Mouse (Mus musculus) stomach, postnatal 0 days (tissue): Measurements from ENCODE around the gene Zbtb22. TPM values are rescaled to one million over a fixed set of nuclear protein-coding genes. Genes with fewer than 3 reads are reported as not detected.

Experiments
- ATAC-seq: fragments of 200-750 bp; cut with Nextera tagmentation; 2 replicates; pipeline ENCODE4 v1.8.0; 2017; ENCODE audit not compliant: low FRiP score, low TSS enrichment
- DNase-seq: peaks from one replicate; pipeline ENCODE4 v3.0.0-alpha.2; 2016; ENCODE audit warnings: low spot score
- H3K27ac ChIP-seq: fragments of 300-500 bp; sonication (generic); replicated peaks from 2 replicates; pipeline ENCODE4 v1.5.1; 2014; ENCODE audit warnings: mild to moderate bottlenecking, control low read depth
- H3K27me3 ChIP-seq: fragments of 300-500 bp; sonication (generic); 2 replicates; pipeline ENCODE4 v1.6.1; 2014; ENCODE audit warnings: low read length; ENCODE audit not compliant: control insufficient read depth, insufficient read depth
- H3K36me3 ChIP-seq: fragments of 300-500 bp; sonication (generic); 2 replicates; pipeline ENCODE4 v1.6.1; 2014; ENCODE audit warnings: low read length, mixed read lengths; ENCODE audit not compliant: control insufficient read depth, insufficient read depth
- H3K4me1 ChIP-seq: fragments of 300-500 bp; sonication (generic); replicated peaks from 2 replicates; pipeline ENCODE4 v1.6.1; 2014; ENCODE audit warnings: antibody characterized with exemption; ENCODE audit not compliant: control insufficient read depth, insufficient read depth
- H3K4me2 ChIP-seq: fragments of 300-500 bp; sonication (generic); replicated peaks from 2 replicates; pipeline ENCODE4 v1.6.1; 2014; ENCODE audit warnings: low read depth, mild to moderate bottlenecking, control low read depth, moderate library complexity
- H3K4me3 ChIP-seq: fragments of 300-500 bp; sonication (generic); 2 replicates; pipeline ENCODE4 v1.5.1; 2014; ENCODE audit warnings: low read depth, low read length, control low read depth
- H3K9ac ChIP-seq: fragments of 300-500 bp; sonication (generic); 2 replicates; pipeline ENCODE4 v1.6.1; 2014; ENCODE audit warnings: mild to moderate bottlenecking, low read length, control low read depth, mixed read lengths
- H3K9me3 ChIP-seq: fragments of 300-500 bp; sonication (generic); 2 replicates; pipeline ENCODE4 v1.6.1; 2016; ENCODE audit warnings: low read length; ENCODE audit not compliant: control insufficient read depth
- CTCF ChIP-seq: IDR thresholded peaks from 2 replicates; pipeline ENCODE4 v1.5.1; 2016; ENCODE audit warnings: antibody characterized with exemption, low read depth, mild to moderate bottlenecking, moderate library complexity
- EP300 ChIP-seq: optimal IDR thresholded peaks from 2 replicates; pipeline ENCODE3; 2016; ENCODE audit warnings: antibody characterized with exemption
- WGBS: fragments of 180-500 bp; shearing (Covaris S2); extraction: QIAGEN DNeasy Blood & Tissue Kit; methylation state at CpG from one replicate; pipeline ENCODE4 v1.1.7; 2014; 5-methylcytosine and 5-hydroxymethylcytosine counted together
- polyA plus RNA-seq: library from polyadenylated mRNA; unstranded; fragments of >200 nt; fragmentation: Nextera tagmentation; extraction: Ambion mirVana; gene quantifications from 2 replicates; pipeline ENCODE4 v1.2.1, GENCODE M21; 2015

The Zbtb22 gene
- polyA plus RNA-seq, 1 experiment from 2014 or later = 10.7 TPM

GRCm38 (mm10) chr17:33929371-33930279, 13.9 kb downstream of the Zbtb22 start, which contains the start of gene Rgl2:
Rgl2 (plus strand) TSS chr17:33929543.
- Histone ChIP-seq H3K4me2 (peak within 1 kb of the TSS; percentile 100), H3K9me3 (no peaks in the 10 kb centered on the region), H3K36me3 (peaks cover 12% of the 10 kb centered on the region), H3K4me3 (peak within 1 kb of the TSS; percentile 84), H3K9ac (peak within 1 kb of the TSS; percentile 82), H3K27me3 (no peaks in the 10 kb centered on the region), H3K4me1 (0 out of 2 replicates have a peak, but pooled peaks cover 3% of the 10 kb centered on the region), H3K27ac (peak within 1 kb of the TSS; percentile 93)
- peak; percentile 87 for ATAC-seq
- DNase-seq = peak; percentile 95
- TF ChIP-seq CTCF (peak; percentile 51), EP300 (peak; percentile 48)
- under 1% methylated on average over 65 of the region's 80 CpGs for WGBS

GRCm38 (mm10) chr17:33930280-33931158, 14.8 kb downstream of the Zbtb22 start:
- ATAC-seq (0 out of 2 replicates have a peak, but pooled peaks have one; percentile 15), DNase-seq (peak; percentile 60)
- Histone ChIP-seq H3K4me1 (0 out of 2 replicates have a peak, but pooled peaks cover 3% of the 10 kb centered on the region), H3K27me3 (no peaks in the 10 kb centered on the region), H3K36me3 (peaks cover 8% of the 10 kb centered on the region), H3K4me2 (peak overlapping the region; percentile 100), H3K4me3 (peak overlapping the region; percentile 84), H3K9ac (peak overlapping the region; percentile 82), H3K9me3 (no peaks in the 10 kb centered on the region), H3K27ac (peak overlapping the region; percentile 93)
- WGBS = 0% methylated on average over 40 of the region's 45 CpGs
- no peak for TF ChIP-seq EP300
- peak; percentile 20 for TF ChIP-seq CTCF

- peaks cover 5% of the 10 kb centered on the region; the same call in 1 of the 2 replicates for H3K36me3 ChIP-seq
- 41% methylated on average over 18 of the region's 18 CpGs for WGBS
- no peaks in the 10 kb centered on the region for H3K9me3 ChIP-seq
- peak overlapping the region; percentile 100 for H3K4me2 ChIP-seq
- H3K9ac ChIP-seq = peak overlapping the region; percentile 82
- DNase-seq = no peak
- no peaks in the 10 kb centered on the region for H3K27me3 ChIP-seq
- H3K4me1 ChIP-seq = 0 out of 2 replicates have a peak, but pooled peaks cover 3% of the 10 kb centered on the region
- H3K27ac ChIP-seq = peak overlapping the region; percentile 93; the same call in 1 of the 2 replicates
- TF ChIP-seq CTCF (no peak), EP300 (no peak)
- H3K4me3 ChIP-seq = peak overlapping the region; percentile 84
- no peak for ATAC-seq
Observed at GRCm38 (mm10) chr17:33931159-33931866, 15.6 kb downstream of the Zbtb22 start.

GRCm38 (mm10) chr17:33931947-33932346, 16.2 kb downstream of the Zbtb22 start:
- H3K27ac ChIP-seq = no peak overlapping the region
- no peak overlapping the region for H3K9ac ChIP-seq
- no peaks in the 10 kb centered on the region for H3K9me3 ChIP-seq
- ATAC-seq (no peak), DNase-seq (no peak)
- TF ChIP-seq CTCF (no peak), EP300 (no peak)
- H3K4me3 ChIP-seq = no peak overlapping the region
- 0 out of 2 replicates have a peak, but pooled peaks cover 3% of the 10 kb centered on the region for H3K4me1 ChIP-seq
- H3K27me3 ChIP-seq = no peaks in the 10 kb centered on the region
- WGBS = 92% methylated on average over 11 of the region's 11 CpGs
- peaks cover 5% of the 10 kb centered on the region; the same call in 1 of the 2 replicates for H3K36me3 ChIP-seq
- H3K4me2 ChIP-seq = no peak overlapping the region

DNA sequence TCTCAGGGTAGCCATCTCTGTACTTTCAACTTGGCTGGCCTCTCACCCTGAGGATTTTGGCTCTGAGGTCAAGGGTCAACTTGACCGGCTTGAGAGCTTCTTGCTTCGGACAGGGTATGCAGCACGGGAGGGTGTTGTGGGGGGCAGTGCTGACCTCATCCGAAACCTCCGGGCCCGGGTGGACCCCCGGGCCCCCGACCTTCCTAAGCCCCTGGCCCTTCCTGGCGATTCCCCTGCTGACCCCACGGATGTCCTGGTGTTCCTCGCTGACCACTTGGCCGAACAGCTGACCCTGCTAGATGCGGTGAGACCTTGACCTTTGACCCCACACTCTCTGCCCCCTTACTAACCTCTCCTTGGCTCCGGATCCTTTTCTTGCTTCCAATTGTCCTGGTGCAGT, 16.7 kb downstream of the Zbtb22 start:
- 0 out of 2 replicates have a peak, but pooled peaks cover 3% of the 10 kb centered on the region for H3K4me1 ChIP-seq
- DNase-seq (no peak), ATAC-seq (no peak)
- TF ChIP-seq CTCF = no peak
- TF ChIP-seq EP300 = no peak
- 92% methylated on average over 14 of the region's 14 CpGs for WGBS
- H3K27ac ChIP-seq = no peak overlapping the region
- no peak overlapping the region for H3K9ac ChIP-seq
- H3K9me3 ChIP-seq = no peaks in the 10 kb centered on the region
- H3K27me3 ChIP-seq = no peaks in the 10 kb centered on the region
- no peak overlapping the region for H3K4me3 ChIP-seq
- no peak overlapping the region for H3K4me2 ChIP-seq
- peaks cover 5% of the 10 kb centered on the region; the same call in 1 of the 2 replicates for H3K36me3 ChIP-seq
